Mouse (Mus musculus): ENCODE data around the gene Ccna2. TPM values are rescaled to one million over a fixed set of nuclear protein-coding genes. Genes with fewer than 3 reads are reported as not detected.
"Not testable (repeated sequence)": the region's sequence is repeated elsewhere in the genome, so short reads cannot be mapped to it uniquely, and the experiment has no call there.

Gene Ccna2
- polyA plus RNA-seq (2014; fragmentation: Nextera tagmentation; extraction: Ambion mirVana): 29.8 and 42.3 TPM in 2 replicates

- H3K27ac ChIP-seq: peak within 1 kb of the TSS; percentile 84
- under 1% methylated on average over 57 of the region's 60 CpGs for WGBS
- peak within 1 kb of the TSS; percentile 70 for H3K9ac ChIP-seq
- peaks cover 7% of the 10 kb centered on the region for H3K4me1 ChIP-seq (replicated peaks; ENCODE audit: control insufficient read depth, insufficient read depth, low read length)
- DNase-seq (ENCODE audit: low spot score) (peak; percentile 96), ATAC-seq (ENCODE audit: low FRiP score) (peak; percentile 100)
- peaks cover 36% of the 10 kb centered on the region for H3K36me3 ChIP-seq (replicated peaks; ENCODE audit: control insufficient read depth, insufficient read depth)
- H3K4me2 ChIP-seq (replicated peaks): peak within 1 kb of the TSS; percentile 99
- H3K9me3 ChIP-seq (ENCODE audit: control insufficient read depth, low read length): no peaks in the 10 kb centered on the region
- H3K4me3 ChIP-seq (replicated peaks; ENCODE audit: low read length): peak within 1 kb of the TSS; percentile 51
- H3K27me3 ChIP-seq (ENCODE audit: control insufficient read depth, insufficient read depth, low read length): no peaks in the 10 kb centered on the region
These were observed at the start of gene Ccna2 for GRCm38 (mm10) chr3:36571827-36572378. Gene Ccna2 (minus strand): TSS chr3:36572150.

DNA sequence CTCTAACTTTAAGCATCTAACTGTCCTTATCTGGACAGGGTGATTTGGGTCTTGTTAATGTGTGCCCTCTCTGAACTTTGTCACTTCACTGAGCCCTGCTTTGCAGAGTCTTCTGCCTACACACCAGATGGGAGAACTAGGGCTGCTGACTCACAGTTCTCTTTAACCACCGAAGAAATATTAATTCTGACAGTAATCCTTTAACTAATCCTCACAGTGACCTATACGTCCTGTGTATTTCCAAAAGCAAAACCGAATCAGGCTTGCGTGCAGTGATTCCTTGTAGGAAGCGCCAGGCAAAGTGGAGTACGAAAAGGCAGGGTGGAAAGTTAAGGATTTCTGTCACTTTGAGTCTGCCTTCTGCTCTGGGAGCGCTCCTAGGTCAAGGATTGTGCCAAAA is 46.2 kb upstream of the Ccna2 start:
- no peak for DNase-seq (ENCODE audit: low spot score)
- no peak for ATAC-seq (ENCODE audit: low FRiP score)
- Histone ChIP-seq H3K27me3 (ENCODE audit: control insufficient read depth, insufficient read depth, low read length) (no peaks in the 10 kb centered on the region), H3K4me2 (replicated peaks) (no peak overlapping the region), H3K36me3 (replicated peaks; ENCODE audit: control insufficient read depth, insufficient read depth) (no peaks in the 10 kb centered on the region), H3K4me3 (replicated peaks; ENCODE audit: low read length) (no peak overlapping the region), H3K9me3 (ENCODE audit: control insufficient read depth, low read length) (no peaks in the 10 kb centered on the region), H3K4me1 (replicated peaks; ENCODE audit: control insufficient read depth, insufficient read depth, low read length) (peaks cover 5% of the 10 kb centered on the region; the same call in 1 of the 2 replicates), H3K27ac (no peak overlapping the region), H3K9ac (no peak overlapping the region)
- WGBS: 67% methylated on average over 7 of the region's 7 CpGs

GRCm38 (mm10) chr3:36613908-36614255 is 41.9 kb upstream of the Ccna2 start:
- Histone ChIP-seq H3K4me2 (replicated peaks) (peak overlapping the region; percentile 64), H3K4me1 (replicated peaks; ENCODE audit: control insufficient read depth, insufficient read depth, low read length) (peaks cover 11% of the 10 kb centered on the region; the same call in 1 of the 2 replicates), H3K27me3 (ENCODE audit: control insufficient read depth, insufficient read depth, low read length) (no peaks in the 10 kb centered on the region), H3K9ac (peak overlapping the region; percentile 71; the same call in 1 of the 2 replicates), H3K36me3 (replicated peaks; ENCODE audit: control insufficient read depth, insufficient read depth) (peaks cover 4% of the 10 kb centered on the region), H3K9me3 (ENCODE audit: control insufficient read depth, low read length) (no peaks in the 10 kb centered on the region), H3K4me3 (replicated peaks; ENCODE audit: low read length) (peak overlapping the region; percentile 58; the same call in 1 of the 2 replicates), H3K27ac (no peak overlapping the region)
- ATAC-seq (ENCODE audit: low FRiP score): no peak
- WGBS: 67% methylated on average over 5 of the region's 5 CpGs
- no peak for DNase-seq (ENCODE audit: low spot score)

- peak within 1 kb of the TSS; percentile 71 for H3K9ac ChIP-seq
- no peaks in the 10 kb centered on the region for H3K9me3 ChIP-seq (ENCODE audit: control insufficient read depth, low read length)
- peak within 1 kb of the TSS; percentile 67 for H3K27ac ChIP-seq
- H3K4me1 ChIP-seq (replicated peaks; ENCODE audit: control insufficient read depth, insufficient read depth, low read length): peaks cover 11% of the 10 kb centered on the region; the same call in 1 of the 2 replicates
- peak within 1 kb of the TSS; percentile 58 for H3K4me3 ChIP-seq (replicated peaks; ENCODE audit: low read length)
- peaks cover 7% of the 10 kb centered on the region for H3K36me3 ChIP-seq (replicated peaks; ENCODE audit: control insufficient read depth, insufficient read depth)
- WGBS: 4% methylated on average over 36 of the region's 38 CpGs
- peak within 1 kb of the TSS; percentile 64 for H3K4me2 ChIP-seq (replicated peaks)
- ATAC-seq (ENCODE audit: low FRiP score): peak; percentile 100
- DNase-seq (ENCODE audit: low spot score): peak; percentile 97
- no peaks in the 10 kb centered on the region for H3K27me3 ChIP-seq (ENCODE audit: control insufficient read depth, insufficient read depth, low read length)
These were observed 41.4 kb upstream of the Ccna2 start, which contains the start of gene Bbs7 for GRCm38 (mm10) chr3:36613202-36613907. Gene Bbs7 (minus strand): TSS chr3:36613477.

- DNase-seq (ENCODE audit: low spot score) (no peak), ATAC-seq (ENCODE audit: low FRiP score) (no peak)
- H3K36me3 ChIP-seq (replicated peaks; ENCODE audit: control insufficient read depth, insufficient read depth): peaks cover 7% of the 10 kb centered on the region
- no peaks in the 10 kb centered on the region for H3K9me3 ChIP-seq (ENCODE audit: control insufficient read depth, low read length)
- peak overlapping the region; percentile 58 for H3K4me3 ChIP-seq (replicated peaks; ENCODE audit: low read length)
- 6% methylated on average over 6 of the region's 6 CpGs for WGBS
- H3K9ac ChIP-seq: peak overlapping the region; percentile 71
- H3K27me3 ChIP-seq (ENCODE audit: control insufficient read depth, insufficient read depth, low read length): no peaks in the 10 kb centered on the region
- H3K4me1 ChIP-seq (replicated peaks; ENCODE audit: control insufficient read depth, insufficient read depth, low read length): peaks cover 11% of the 10 kb centered on the region; the same call in 1 of the 2 replicates
- H3K4me2 ChIP-seq (replicated peaks): peak overlapping the region; percentile 64
- H3K27ac ChIP-seq: peak overlapping the region; percentile 67
These were observed 40.7 kb upstream of the Ccna2 start for GRCm38 (mm10) chr3:36612687-36613086.

- no peaks in the 10 kb centered on the region for H3K27me3 ChIP-seq (ENCODE audit: control insufficient read depth, insufficient read depth, low read length)
- DNase-seq (ENCODE audit: low spot score) (no peak), ATAC-seq (ENCODE audit: low FRiP score) (no peak)
- no peak overlapping the region for H3K9ac ChIP-seq
- no peak overlapping the region for H3K4me2 ChIP-seq (replicated peaks)
- WGBS: 81% methylated on average over 7 of the region's 7 CpGs
- no peak overlapping the region for H3K4me3 ChIP-seq (replicated peaks; ENCODE audit: low read length)
- no peaks in the 10 kb centered on the region for H3K4me1 ChIP-seq (replicated peaks; ENCODE audit: control insufficient read depth, insufficient read depth, low read length)
- no peaks in the 10 kb centered on the region for H3K9me3 ChIP-seq (ENCODE audit: control insufficient read depth, low read length)
- H3K36me3 ChIP-seq (replicated peaks; ENCODE audit: control insufficient read depth, insufficient read depth): peaks cover 36% of the 10 kb centered on the region
- H3K27ac ChIP-seq: no peak overlapping the region
These were observed 34.2 kb upstream of the Ccna2 start for GRCm38 (mm10) chr3:36605894-36606783.

- 93% methylated on average over 9 of the region's 9 CpGs for WGBS
- not testable (repeated sequence) for ATAC-seq (ENCODE audit: low FRiP score); H3K4me3 ChIP-seq (replicated peaks; ENCODE audit: low read length); H3K9ac ChIP-seq; H3K4me2 ChIP-seq (replicated peaks); H3K27me3 ChIP-seq (ENCODE audit: control insufficient read depth, insufficient read depth, low read length); DNase-seq (ENCODE audit: low spot score); H3K9me3 ChIP-seq (ENCODE audit: control insufficient read depth, low read length); H3K27ac ChIP-seq; H3K4me1 ChIP-seq (replicated peaks; ENCODE audit: control insufficient read depth, insufficient read depth, low read length)
- H3K36me3 ChIP-seq (replicated peaks; ENCODE audit: control insufficient read depth, insufficient read depth): peaks cover 33% of the 10 kb centered on the region
These were observed 27.8 kb upstream of the Ccna2 start for GRCm38 (mm10) chr3:36599773-36600172.

DNA sequence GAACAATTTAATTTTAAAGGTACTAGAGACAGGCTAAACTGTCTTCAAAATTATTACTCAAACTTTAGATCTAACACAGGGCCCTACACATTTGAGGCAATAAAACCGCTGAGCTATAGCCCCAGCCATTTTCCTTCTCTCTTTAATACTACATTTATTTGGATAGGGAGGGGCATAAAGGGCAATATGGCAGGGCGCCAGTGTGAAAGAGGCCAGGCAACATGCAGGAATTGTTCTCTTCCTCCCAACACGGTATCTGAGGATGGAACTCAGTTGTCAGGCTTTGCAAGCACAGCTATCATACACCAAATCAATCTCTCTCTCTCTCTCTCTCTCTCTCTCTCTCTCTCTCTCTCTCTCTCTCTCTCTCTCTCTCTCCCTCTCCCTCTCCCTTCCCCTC is 26.9 kb upstream of the Ccna2 start:
- Histone ChIP-seq H3K27me3 (ENCODE audit: control insufficient read depth, insufficient read depth, low read length) (no peaks in the 10 kb centered on the region), H3K36me3 (replicated peaks; ENCODE audit: control insufficient read depth, insufficient read depth) (peaks cover 33% of the 10 kb centered on the region), H3K9me3 (ENCODE audit: control insufficient read depth, low read length) (no peaks in the 10 kb centered on the region), H3K27ac (no peak overlapping the region), H3K4me3 (replicated peaks; ENCODE audit: low read length) (no peak overlapping the region), H3K4me1 (replicated peaks; ENCODE audit: control insufficient read depth, insufficient read depth, low read length) (no peaks in the 10 kb centered on the region), H3K9ac (no peak overlapping the region), H3K4me2 (replicated peaks) (no peak overlapping the region)
- no peak for DNase-seq (ENCODE audit: low spot score)
- no peak for ATAC-seq (ENCODE audit: low FRiP score)
- WGBS: 84% methylated on average over 3 of the region's 3 CpGs

- WGBS: under 1% methylated on average over 46 of the region's 46 CpGs
- no peak; the same call in 1 of the 2 replicates for ATAC-seq (ENCODE audit: low FRiP score)
These were observed 556 bp downstream of the Ccna2 start for GRCm38 (mm10) chr3:36571361-36571826.

More at GRCm38 (mm10) chr3:36571361-36571826, 556 bp downstream of the Ccna2 start:
- peaks cover 40% of the 10 kb centered on the region for H3K36me3 ChIP-seq (replicated peaks; ENCODE audit: control insufficient read depth, insufficient read depth)
- H3K27me3 ChIP-seq (ENCODE audit: control insufficient read depth, insufficient read depth, low read length): no peaks in the 10 kb centered on the region
- no peaks in the 10 kb centered on the region for H3K9me3 ChIP-seq (ENCODE audit: control insufficient read depth, low read length)
- no peak for DNase-seq (ENCODE audit: low spot score)
- peak overlapping the region; percentile 45 for H3K9ac ChIP-seq
- H3K4me2 ChIP-seq (replicated peaks): peak overlapping the region; percentile 99
- H3K27ac ChIP-seq: no peak overlapping the region
- H3K4me3 ChIP-seq (replicated peaks; ENCODE audit: low read length): peak overlapping the region; percentile 51
- peaks cover 7% of the 10 kb centered on the region for H3K4me1 ChIP-seq (replicated peaks; ENCODE audit: control insufficient read depth, insufficient read depth, low read length)
